Mouse (Mus musculus) layer of hippocampus, postnatal 10 days (tissue): ENCODE data around the gene Ano6. TPM values are rescaled to one million over a fixed set of nuclear protein-coding genes. Genes with fewer than 3 reads are reported as not detected.
A peak's percentile ranks its signal among the peaks of the same experiment; 100 is the strongest.

Experiments used
- DNase-seq, 2 experiments: peaks; one replicate each; pipeline ENCODE4 v3.0.0; 2021; ENCODE audit warnings: low spot score in 2 of 2
- long read RNA-seq: library from polyadenylated mRNA; stranded (forward); transcript quantifications from one replicate; pipeline ENCODE4 v2.0.0, GENCODE M21; 2023
- total RNA-seq, 2 experiments: library from RNA; stranded (reverse); gene quantifications; 2 replicates each; pipeline ENCODE4 v1.2.3; 2021

The Ano6 gene
- 10 to 100 TPM; 26.7 to 27.7 TPM for total RNA-seq
- long read RNA-seq, full-length matches to known transcripts: 1 of 10 reads
- long read RNA-seq, partial matches to known transcripts: 3 of 10 reads
- long read RNA-seq, other reads (novel, unspliced or antisense): 6 of 10 reads

DNA sequence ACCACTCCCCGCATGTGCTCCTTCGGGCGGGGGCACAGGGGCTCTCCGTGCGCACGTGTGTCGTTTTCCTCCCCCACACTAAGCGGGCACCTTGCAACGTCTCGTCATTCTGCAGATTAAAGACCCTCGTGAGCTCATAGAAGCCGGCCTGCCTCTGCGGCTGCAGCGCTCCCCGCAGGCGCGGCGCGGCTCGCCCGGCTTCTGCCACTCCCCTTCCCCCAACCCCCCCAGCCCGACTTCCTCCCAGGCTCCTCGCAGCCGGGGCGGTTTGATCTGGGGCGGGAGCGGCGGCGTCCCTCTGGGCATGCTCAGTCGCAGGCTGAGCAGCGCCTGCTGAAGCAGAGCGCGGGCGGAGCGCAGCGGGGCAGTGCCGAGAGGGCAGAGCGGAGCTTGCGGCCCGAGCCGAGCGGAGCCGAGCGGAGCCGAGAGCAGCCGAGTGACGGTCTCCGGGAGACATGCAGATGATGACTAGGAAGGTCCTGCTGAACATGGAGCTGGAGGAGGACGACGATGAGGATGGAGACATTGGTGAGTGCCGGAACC, at the start of gene Ano6:
TSS of gene Ano6 (plus strand) at position 315 of the 543 bp plus-strand sequence.
- DNase-seq: peak; percentile 91 to 95

DNA sequence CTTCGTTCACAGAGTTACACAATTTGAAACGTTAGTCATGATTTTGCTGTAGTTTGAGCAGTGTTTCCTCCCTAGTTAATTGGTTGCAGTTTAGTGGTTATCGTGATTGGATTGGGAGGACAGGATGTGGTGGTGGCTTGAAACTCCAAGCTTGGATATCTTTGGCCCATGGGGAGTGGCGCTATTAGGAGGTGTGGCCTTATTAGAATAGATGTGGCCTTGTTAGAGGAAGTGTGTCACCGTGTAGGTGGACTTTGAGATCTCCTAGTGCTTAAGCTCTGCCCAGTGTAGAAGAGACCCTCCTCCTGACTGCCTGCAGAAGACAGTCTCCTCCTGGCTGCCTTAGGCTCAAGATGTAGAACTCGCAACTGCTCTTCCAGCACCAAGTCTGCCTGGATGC, 47.7 kb upstream of the Ano6 start:
- no peak for DNase-seq

DNA sequence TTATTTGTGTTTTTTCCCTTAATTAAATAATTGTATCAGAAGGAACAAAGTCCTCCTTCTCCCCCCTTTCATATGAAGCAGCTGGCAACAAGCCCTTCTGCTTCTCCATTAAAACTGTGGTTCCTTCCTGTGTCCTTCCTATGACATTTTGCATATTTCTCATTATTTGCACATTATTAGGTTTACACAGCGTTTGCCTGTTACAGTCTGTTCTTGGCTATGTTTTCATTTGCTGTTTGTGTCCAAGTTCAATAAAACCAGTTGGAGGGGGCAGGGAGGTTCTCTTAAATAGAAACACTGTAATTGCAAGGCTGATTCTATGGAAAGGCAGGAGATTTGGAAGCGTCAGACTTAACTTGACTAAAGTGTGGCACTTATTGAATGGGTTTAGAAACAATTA, 46.8 kb upstream of the Ano6 start:
- DNase-seq: no peak

DNA sequence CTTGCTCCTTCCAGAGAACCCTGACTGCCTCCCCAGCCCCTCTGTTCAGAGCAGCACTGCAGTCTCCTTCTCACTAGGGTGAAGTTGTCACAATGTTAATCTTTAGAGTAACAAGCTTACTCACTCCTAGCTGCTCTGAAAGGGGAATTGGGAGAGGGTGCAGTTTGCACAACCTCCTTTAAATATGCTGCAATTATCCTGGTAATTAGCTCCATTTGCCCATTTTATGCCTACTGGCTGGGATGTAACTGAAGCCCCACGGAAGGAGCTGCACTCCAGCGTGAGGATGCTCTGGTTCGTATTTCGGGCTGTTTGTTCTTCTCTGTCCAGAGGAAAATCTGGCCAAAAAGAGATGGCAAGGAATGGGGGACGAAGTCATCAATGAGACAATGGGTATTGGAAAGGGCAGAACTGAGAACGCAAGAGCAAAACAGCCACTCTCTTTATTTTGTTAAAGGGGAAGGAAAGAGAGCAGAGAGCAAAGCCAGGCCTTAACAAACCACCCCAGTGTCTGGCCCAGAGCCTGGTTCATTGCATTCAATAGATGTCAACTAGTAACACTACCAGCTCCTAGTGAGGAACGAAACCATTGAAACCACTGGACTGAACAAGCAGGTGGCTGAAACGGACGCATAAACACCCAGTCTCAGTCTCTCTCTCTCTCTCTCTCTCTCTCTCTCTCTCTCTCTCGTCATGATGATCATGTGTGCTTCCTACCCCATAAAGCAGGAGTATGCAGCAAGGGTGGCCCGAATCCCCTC, 45.1 kb upstream of the Ano6 start:
- DNase-seq: no peak

DNA sequence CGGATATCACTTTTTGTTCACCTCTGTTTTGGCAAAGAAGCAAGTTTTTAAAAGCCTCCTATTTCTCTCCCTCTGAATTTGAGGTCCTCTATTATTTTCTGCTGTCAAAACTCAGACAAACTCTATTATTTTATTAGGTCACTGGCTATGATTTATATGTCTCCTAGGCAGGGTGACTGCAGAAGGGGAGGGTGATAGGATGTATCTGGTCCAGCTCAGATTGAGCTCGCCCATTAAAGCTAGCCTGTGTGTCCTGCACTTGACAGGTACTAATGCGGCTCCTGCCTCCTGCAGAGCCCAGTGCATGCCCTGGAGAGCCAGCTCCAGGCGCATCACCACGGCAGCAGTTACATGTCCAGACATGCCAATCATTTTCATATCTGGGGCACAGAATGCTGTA, 44.1 kb upstream of the Ano6 start:
- no peak for DNase-seq

DNA sequence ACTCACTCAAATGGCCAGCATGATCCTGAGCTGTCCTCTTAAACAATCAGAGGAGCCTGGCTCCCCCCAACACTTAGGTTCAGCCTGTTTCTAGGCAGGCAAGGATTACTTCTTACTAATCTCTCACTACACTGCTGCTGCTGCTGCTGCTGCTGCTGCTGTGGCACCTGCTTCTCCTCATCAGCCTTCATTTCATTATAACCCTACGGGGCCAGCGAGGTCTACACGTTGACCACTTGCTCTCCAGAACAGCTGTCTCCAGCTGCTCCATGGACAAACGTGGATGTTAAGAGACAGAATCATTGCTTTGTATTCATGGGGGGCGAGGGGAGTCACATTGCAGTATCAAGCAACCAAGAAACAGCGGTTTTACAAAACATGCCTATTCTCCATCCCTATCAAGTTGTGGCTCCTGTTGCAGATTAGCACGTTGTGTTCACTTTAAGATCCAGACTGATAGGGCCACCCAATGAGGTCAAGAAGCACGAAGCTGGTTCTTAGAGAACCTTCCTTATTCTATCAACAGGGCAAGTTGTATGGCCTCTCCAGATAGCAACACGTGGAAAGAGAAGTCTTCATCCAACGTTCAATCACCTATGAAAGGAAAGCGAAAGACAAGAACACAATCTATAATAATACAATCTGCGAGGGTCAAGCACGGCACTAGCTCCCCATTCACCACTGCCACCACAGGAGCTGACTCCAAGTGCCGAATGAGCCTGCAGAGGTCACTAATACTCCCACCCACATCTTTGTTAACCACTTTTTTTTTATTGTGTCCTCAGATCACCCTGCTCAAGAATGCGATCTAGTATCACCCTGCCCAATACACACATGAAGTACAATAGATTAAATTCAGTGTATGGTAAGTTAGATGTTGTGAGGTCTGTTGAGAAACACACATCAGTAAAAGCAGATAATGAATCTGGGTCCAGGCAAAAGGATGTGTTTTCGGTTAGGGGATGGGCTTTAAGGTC, 43.4 kb upstream of the Ano6 start:
- DNase-seq: no peak

DNA sequence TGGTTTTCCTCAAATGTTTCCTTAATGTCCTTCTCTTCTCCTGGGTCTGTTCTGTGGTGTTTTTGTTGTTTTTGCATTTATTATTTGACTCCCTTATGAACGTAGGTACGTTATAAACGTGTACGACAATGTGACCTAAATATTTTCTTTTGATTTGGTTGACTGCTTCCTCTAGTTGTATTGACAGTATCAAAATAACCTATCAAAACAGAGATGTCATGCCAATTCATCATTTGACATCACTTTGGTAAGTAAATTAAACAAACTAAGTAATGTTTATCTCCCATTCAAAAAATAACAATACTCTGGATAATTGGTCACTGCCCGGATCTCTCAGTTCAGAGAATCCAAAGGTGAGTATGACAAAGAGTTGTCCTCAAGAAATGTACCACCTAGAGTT, 41.4 kb upstream of the Ano6 start:
- DNase-seq: no peak

DNA sequence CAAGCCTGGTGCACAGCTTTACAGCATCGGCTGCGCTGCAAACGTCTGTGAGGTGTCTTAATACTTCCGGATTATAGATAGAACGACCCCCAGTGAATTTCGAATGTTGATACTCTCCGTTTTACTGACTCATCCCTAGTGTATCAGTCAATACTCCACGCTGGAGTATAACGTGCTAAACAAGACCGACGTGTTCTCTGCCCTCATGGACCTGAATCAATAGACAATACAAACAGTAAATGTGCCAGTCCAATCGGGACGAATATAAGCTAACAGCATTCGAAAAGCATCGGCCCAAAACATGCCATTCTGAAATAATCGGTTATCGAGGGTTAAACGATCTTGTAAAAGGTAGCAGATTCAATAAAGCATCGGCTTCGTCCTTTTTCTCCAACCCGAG, 40.6 kb upstream of the Ano6 start:
- no peak for DNase-seq

DNA sequence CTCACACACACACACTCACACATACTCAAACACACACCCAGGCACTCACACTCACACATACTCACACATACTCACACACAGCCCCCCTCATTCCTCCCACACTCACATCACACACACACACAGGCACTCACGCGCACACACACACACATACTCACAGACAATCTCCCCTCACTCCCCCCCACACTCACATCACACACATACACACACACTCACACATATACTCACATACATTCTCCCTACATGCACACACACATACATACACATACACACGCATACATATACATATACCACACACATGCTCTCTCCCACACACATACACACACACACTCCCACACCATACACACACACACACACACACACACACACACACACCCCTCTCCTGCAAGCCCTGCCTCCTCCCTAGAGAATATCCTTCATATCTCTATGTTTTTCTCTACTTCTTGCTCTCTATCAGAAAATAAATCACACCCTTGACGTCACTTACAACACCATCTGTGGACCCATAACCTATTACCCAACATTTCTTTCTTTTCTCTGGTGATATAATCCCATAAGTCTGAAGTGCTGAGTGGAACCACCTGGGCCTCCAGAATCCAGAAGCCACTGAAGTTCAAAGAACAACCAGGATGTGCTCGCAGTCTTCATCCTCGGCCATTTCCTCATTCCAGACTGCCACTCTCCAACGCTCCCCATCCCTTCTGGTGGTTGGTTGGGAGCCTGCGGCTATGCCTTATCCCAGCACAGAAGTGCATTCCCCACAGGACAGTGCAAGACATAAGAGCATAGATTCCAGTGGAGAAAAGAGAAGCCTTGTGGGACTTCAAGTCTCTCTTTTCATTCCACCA, 38.6 kb upstream of the Ano6 start:
- DNase-seq: no peak

DNA sequence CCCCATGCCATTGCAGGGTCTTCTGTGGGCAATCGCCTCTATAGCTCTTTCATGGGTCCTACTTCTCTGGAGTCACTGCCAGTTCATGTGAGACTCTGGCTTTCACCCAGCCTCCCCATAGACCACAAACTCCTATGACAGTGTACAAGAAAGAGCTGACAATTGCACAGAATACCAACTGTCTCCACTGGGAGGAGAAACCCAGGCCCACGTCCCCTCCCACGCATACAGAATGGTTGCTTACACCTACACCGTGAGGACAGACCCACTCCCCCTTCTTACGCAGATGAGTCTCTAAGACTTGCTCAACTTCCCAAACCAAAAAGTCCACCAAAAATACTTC, 38.0 kb upstream of the Ano6 start:
- no peak for DNase-seq

DNA sequence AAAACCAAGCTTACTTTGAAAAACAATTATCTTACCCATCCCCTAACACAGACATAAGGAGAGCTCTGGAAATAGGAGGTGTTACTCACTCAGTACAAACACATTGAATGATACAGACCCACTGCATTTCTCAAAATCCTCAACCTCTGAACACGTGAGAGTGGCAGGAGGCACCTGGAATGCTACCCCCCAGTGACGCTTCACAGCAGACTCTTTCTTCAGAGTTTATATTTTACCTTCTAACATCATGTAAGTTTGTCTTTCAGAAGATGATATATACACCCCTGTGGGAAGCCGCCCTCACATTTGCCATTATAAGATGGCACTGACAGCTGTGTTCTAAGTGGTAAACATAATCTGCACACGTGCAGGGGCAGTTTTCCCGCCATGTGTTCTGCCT, 37.6 kb upstream of the Ano6 start:
- DNase-seq: no peak

DNA sequence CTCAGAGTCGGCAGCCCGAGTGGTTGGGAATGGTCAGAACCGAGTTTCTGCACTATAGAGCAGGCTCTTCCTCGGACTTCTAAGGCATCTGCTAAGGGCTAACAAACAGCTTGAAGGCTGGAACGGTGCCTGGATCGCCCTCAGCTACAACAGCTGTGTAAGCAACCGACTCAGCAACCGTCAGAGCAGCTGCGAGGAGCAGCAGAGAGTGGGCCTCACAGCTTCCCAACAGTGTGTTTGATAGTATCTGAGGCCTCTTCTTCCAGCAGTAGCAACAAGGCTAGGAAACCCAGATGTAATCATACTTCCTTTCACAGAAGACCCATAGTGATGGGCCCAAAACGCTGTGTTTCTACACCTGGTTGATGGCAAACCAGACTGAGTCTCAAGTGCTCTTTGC, 33.5 kb upstream of the Ano6 start:
- DNase-seq: peak; percentile 69 to 71

DNA sequence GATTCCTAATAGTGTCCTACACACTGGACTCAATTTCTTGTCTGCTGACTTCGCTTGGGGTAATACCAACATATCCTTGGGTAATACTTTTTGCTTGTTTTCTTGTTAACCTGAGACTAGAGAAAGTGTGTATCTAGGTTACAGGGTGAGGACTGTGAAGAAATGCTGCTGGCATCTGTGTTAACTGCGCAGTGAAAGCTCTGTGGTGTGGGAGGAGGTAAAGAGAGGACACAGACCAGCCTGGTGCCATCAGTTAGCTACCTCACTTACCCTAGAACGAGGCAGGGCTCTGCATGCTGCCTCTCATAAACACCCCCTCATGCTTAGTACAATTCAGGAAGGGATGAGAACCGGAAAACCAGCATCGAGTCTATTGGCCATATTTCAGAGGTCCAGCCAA, 32.6 kb upstream of the Ano6 start:
- no peak for DNase-seq

DNA sequence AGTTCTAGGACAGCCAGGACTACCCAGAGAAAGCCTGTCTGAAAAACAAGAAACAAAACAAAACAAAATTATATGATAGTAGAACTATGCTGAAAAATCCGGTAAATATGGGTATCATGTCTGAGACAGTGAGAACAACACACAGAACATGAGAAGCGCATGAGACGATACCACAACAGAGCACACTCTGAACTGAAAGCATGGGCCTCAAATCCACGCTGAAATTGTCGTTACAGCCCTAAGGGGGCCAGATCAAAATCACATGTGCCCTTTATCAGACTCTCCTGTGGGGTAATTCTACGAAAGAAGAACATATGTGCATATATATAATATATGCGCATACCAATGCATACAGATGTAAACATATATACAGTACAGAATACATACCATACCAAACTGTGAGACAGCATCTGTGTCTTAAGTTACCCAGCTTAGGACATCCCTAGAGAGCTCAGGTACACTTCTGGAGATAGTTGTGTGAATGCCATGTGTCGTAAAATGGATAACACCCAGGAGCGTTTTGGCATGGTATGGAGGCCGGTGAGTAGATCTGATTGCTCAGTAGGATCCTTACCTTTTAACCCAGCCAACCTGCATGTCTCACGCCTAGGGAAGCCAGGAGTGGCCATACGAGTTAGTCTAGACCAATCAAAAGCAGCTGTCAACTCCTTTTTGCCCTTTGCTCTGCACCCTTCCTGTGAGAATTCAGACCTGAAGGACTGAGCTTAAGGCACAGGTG, 31.8 kb upstream of the Ano6 start:
- no peak for DNase-seq

DNA sequence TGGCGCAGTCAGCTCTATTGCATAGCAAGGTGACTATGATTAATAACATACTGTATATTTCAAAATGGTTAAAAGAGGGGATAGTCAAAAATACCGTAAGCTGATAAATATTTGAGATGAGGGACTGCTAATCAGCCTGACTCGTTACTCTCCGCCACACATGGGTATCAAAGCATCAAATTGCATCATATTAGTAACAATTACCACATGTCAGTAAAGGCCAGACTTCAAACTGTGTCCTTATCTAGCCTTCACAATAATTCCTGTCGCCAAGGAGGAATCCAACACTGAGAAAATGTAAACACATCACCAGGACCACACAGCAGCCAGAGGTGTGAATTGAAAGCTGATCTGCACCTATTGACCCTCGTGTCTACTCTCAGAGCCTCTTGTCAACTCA, 30.8 kb upstream of the Ano6 start:
- DNase-seq: no peak

DNA sequence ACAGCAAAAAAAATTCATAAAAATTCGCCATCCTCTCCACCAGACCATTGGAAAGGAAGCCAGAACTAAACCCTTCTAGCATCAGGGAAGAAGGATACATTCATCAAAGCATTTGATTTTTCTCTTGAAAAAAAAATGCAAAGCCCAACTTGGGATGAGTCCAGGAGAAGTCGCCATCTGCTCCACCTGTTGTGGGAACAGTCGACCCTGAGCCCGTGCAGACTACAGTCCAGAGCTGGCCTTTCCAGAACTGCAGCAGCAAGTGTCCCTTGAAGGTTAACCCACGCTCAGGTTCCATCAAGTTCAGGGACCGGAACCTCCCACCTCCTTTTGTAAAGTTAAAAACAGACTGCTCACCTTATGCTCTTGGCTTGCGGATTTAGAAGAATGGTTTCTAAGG, 29.2 kb upstream of the Ano6 start:
- DNase-seq: no peak

DNA sequence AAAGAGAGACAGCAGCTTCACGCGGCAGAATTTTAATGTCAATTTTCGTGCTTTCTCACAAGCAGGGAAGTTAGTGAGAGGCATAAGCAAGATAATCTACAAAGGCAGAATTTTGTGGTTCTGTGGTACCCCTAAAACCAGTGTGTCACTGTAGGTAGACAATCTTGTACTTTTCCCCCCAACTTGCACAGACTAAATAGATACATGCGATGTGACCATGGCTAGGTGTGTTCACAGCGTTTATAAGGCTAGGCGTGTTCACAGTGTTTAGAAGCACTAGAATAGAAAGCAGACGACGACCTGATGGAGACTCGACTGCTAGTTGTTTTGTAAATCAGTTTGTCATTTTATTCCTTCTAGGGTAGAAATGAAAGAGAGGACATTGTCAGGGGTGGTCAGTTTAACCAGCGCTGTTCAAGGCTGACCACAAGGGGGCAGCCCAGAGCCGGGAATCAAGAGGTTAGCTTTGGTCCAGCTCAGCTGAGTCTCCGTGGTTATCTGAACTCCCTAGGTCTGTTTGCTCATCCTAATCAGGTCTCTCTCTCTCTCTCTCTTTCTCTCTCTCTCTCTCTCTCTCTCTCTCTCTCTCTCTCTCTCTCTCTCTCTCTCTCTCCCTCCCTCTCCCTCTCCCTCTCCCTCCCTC, 27.9 kb upstream of the Ano6 start:
- peak; percentile 77 to 80 for DNase-seq

DNA sequence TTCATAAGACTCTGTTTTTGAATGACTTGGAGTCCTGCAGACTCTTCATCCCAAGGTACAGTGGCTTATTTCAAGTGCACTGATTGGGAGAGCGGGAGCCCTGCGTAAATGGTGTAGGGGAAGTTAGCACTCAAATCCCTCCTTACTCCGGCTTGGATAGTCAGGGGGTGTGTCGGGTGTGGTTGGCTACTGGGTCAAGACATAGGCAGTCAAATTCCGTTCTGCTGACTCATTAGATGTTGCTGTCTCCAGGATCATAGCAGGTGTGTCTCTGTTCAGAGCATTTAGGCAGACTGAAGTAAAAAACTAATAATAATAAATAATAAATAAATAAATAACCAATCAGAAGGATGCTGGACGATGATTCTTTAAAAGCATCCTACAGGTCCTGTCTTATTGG, 27.2 kb upstream of the Ano6 start:
- no peak for DNase-seq

DNA sequence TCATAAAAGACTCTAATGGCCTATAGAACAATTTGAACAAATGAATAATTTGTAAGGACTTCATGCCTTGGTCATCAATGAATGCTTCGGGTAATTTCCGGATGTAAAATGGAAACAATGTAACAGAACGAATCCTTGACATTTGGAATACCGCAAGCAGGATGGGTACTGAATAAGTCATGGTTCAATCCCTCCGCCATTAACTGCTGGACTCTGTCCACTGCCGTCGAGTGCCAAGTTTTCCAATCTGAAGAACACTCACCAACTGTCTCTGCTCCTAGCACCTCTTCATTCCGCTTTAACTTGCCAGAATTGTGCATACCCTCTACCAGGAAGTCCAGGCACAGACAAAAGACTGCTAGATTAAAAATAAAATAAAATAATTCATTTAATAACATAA, 25.4 kb upstream of the Ano6 start:
- DNase-seq: no peak

DNA sequence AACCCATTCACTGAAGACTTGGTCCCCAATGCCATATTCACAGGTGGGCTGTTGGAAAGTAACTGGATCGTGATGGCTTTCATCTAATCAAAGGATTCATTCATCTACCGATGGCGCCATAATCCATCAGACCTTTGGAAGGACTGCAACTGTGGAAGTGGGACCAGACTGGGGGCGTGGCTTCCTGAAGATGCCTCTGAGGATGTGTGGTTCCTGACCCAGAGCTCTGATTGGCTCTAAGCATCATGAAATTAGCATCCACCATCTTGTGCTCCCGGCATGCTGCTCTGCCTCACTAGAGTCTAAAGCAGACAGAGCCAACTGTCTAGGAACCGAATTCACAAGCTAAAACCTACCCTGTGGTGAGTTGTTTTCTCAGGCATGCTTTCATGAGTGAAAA, 24.7 kb upstream of the Ano6 start:
- DNase-seq: no peak
